Mouse (Mus musculus) kidney, adult 8-10 months (tissue): ENCODE measurements around the gene Kcnk13.

Experiments used
- DNase-seq, 2 experiments: peaks; one replicate each; pipeline ENCODE4 v3.0.0; 2022

The Kcnk13 gene

GRCm38 (mm10) chr12:100023821-100024365 lies 59.6 kb downstream of the Kcnk13 start:
- no peak for DNase-seq

GRCm38 (mm10) chr12:100025675-100026074 lies 61.4 kb downstream of the Kcnk13 start:
- DNase-seq: no peak

DNA sequence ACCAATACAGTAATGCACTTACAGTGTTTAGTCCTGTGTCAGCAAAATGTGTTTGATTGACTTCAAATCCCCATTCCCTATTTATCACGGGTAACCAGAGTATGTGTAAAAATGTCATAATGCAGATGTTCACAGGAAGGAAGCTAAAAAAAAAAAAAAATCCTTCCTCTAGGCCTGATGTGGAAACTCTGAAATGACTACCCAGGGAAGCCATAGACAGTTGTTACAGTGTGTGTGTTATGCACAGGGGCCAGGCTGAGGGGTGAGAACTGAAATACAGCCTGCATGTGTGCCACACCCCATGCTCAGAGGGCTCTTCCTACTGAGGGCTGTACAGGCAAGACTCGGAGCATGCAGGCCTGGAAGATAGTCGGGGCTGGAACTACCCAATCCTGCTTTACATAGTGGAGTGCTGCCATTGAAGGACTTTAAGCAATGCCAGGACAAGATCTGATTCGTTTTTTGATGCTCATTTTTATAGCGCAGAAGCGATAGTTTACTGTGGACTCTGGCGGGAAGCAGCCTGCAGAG lies 62.5 kb downstream of the Kcnk13 start:
- no peak for DNase-seq

DNA sequence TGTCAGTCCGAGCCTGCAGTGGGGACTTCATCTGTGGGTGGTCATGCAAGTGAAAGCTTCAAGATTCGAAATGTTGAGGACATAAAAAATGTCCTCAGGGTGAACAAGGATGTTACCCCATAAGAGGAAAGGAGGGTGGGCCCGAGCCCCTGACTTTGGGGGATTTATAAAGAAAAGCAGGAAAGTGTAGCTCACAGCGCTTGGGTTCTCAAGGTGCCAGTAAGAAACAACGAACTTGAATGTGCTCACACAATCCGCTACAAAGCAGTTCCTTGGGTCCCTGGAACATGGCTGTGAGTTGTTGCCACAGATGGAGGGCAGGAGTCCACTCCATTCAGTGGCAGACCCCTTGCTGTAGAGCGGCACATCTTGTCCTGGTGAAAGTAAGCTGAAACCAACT lies 63.0 kb downstream of the Kcnk13 start:
- no peak for DNase-seq

GRCm38 (mm10) chr12:100031681-100032080 lies 67.4 kb downstream of the Kcnk13 start:
- no peak for DNase-seq

DNA sequence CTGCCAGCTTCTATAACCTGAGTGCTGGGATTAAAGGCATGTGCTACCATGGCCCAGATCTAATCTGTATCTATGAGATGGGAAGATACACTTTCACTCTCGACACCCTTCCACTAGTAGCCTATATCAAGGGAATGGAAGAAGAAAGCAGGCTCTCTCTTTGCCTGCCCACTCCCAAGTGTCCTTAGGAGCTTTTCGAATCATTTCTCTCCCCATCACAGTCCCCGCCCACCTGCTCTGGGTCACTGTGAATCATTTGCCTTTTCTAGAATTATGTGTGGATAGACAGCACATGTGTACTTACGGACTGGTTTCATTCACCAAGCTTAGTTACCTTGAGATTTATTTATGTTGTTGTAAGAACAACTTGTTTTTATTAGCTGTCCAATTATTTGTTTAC lies 68.2 kb downstream of the Kcnk13 start:
- DNase-seq: no peak

- no peak for DNase-seq
Observed at GRCm38 (mm10) chr12:100038741-100039262, 74.5 kb downstream of the Kcnk13 start.

DNA sequence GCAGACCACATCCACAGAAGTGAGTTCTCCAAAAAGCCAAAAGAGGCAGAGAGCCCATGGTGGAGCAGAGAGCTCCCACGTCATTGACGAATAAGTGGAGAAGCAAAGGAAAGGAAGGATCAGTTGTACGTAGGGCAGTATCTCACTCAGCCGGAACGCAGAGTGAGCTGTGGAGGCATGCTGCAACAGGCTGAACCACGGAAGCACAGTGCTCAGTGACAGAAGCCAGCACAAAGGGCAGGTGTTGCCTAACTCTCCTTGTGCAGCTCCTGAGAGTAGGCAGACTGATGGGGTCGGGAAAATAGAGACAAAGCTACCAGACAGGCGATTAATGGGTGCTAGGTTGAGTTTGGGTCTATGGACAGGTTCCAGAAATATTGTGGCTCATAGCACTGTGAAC lies 77.8 kb downstream of the Kcnk13 start:
- no peak for DNase-seq

- no peak for DNase-seq
Observed at GRCm38 (mm10) chr12:100044704-100045103, 80.4 kb downstream of the Kcnk13 start.

GRCm38 (mm10) chr12:100050552-100050951 lies 86.3 kb downstream of the Kcnk13 start:
- DNase-seq: no peak

GRCm38 (mm10) chr12:100053617-100054016 lies 89.3 kb downstream of the Kcnk13 start:
- DNase-seq: no peak

DNA sequence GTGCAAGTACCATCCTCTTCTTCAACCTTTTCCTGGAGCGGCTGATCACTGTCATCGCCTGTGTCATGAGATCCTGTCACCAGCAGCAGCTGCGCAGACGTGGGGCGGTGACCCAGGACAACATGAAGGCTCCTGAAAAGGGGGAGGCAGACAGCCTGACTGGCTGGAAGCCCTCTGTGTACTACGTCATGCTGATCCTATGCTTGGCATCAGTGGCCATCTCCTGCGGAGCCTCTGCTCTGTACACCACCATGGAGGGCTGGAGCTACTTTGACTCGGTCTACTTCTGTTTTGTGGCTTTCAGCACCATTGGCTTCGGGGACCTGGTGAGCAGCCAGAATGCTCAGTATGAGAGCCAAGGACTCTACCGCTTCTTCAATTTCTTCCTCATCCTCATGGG lies 96.8 kb downstream of the Kcnk13 start:
- DNase-seq: no peak

DNA sequence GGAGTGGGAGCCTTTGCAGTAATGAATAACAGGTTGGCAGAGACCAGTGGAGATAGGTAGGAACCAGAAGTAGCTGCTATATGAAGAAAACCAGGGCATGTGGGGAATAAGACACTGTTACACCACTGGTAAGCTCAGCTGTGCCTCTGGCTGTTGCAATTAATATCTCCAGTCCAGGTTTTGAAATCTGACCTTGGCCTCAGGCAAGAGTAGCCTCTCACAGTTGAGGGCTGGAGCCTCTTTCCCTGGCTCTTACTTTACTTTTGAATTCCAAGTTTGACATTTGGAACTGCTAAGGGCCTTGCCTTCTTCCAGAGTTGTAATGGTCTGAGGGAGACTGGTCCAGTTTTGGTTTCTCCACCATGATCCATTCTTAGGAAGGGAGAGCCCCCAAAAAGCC lies 97.5 kb downstream of the Kcnk13 start:
- no peak for DNase-seq

- DNase-seq: no peak
Observed at GRCm38 (mm10) chr12:100062584-100062983, 98.3 kb downstream of the Kcnk13 start.

GRCm38 (mm10) chr12:100065109-100065508 lies 100.8 kb downstream of the Kcnk13 start:
- DNase-seq: no peak

- DNase-seq: no peak
Observed at GRCm38 (mm10) chr12:100067477-100067876, 103.2 kb downstream of the Kcnk13 start.

DNA sequence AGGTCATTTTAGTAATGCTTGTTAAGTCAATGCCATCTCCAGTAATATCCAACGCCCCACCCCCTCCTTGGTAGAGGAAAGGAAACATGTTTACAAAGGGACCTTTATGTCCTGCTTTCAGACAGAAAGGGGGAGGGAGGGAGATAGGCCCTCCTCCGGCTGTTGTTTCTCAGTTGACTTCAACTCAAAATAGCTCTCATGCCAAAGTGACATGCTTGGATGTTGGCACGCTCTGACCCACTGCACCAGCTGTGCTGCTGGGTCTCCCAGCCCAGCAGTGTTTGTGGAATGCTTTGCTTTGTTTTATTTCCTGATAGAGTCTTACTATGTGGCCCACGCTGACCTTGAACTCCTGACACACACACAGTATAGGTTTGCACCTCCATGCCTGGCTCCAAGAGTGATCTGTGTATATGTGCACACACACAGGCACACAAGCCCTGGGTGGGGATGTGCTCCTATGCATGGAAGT lies 108.9 kb downstream of the Kcnk13 start:
- DNase-seq: no peak

- DNase-seq: no peak
Observed at GRCm38 (mm10) chr12:100075715-100076114, 111.4 kb downstream of the Kcnk13 start.

DNA sequence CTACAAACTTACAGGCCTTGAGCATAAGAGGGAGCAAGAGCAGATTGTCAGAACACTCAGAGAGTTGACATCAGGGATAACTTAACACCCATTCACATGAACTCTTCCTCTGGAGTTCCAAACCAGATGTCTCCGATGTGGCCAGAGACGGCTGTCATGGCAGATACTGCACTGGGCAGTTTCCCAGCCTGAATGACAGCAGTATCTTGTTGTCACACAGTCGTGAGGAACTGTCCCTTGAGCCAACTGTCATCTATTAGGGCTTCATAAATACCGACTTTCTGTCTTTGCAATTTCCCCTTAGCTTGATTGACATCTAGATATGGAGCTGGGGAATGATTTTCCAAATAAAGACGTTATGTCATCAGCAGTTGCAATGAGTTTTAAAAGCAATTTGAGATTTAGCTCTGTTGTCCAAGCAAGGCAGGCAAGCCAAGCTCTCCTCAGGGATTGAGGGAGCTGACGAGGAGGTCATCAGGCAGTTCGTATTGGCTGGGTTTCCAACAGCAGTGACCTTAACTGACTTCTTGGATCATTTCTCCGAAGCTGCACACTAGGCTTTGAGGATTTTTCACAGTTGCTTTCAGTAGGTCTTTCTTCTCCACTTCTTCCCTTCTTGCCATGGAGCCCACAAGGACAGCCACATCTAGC lies 115.5 kb downstream of the Kcnk13 start:
- DNase-seq: no peak

DNA sequence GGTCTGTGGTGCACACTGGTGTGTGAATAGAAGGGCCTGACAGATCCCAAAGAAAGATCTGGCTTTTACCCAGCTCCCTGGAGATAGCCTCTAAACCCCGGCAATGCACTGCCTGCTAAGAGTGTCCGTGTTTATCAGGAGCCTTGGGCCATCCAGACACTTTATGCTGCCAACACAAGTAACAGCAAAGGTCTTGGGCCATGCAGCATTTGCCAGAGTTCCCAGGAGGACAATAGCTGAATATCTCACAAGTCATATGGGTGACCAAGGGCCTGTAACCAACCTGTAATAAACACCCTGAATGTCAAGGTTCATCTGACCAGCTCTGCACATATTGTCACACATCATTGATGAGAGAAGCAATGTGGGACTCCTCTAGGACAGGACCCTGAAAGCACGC lies 123.7 kb downstream of the Kcnk13 start:
- DNase-seq: no peak

DNA sequence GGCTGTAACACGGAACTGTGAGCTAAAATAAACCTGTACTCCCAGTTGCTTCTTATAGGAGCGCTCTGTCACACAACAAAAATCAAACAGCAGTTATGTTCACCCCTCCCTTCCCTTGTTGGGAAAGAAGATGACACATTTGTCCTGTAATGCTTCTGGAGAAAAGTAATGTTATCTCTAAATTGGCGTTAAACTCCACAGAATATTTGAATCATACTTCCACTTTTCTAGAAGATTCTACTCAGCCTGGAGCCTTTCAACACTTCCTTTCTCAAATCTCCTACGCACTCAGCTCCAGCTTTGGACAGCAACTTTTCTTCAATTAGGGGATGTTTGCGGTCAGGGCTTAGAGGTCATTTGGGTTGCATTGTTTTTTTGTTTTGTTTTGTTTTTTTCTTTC lies 125.0 kb downstream of the Kcnk13 start:
- DNase-seq: no peak

- DNase-seq: no peak
Observed at GRCm38 (mm10) chr12:100090750-100091149, 126.5 kb downstream of the Kcnk13 start.

DNA sequence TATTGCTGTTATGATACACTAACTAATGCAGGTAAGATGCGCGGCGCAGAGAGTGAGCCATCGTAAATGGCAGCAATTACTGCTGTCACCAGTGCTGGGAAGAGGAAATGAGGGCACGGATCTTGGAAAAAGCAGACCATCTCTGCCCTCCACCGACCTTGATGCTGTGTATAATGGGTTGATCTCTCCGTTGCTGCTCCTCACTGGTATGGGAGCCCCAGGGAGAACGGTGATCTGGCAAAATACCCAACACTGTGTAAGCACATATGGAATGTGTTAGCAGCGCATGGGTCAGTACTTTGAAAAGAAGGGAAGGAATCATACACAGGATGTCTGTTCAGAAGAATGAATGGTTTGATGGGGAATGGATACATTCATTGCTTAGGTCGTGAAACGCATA lies 128.7 kb downstream of the Kcnk13 start:
- DNase-seq: no peak

DNA sequence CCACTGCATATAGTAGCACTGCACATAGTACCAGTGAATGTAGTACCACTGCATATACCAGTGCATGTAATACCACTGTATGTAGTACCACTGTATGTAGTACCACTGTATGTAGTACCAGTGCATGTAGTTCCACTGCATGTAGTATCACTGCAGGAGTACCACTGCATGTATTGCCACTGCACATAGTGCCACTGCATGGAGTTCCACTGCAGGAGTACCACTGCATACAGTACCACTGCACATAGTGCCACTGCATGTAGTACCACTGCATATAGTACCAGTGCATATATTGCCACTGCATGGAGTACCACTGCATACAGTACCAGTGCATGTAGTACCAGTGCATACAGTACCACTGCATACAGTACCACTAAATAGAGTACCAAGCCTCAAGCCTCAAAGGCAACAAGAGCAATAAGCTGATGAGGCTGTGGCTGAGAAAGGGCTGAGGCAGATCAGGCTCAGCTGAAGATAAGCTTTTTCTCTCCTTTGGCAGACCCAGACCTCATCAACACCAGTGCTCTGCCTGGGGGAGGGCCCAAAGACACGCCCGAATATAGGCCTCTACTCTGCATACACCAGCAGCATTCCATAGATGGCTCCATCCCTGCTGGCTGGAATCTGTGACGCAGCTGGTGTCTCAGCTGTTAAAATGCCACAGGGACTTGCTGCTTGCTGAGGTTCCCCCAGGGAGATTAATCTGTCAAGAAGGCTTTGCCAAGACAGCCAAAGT lies 135.8 kb downstream of the Kcnk13 start:
- no peak for DNase-seq
